Mouse (Mus musculus) heart, embryonic 16.5 days (tissue): ENCODE results near the gene Rab35. TPM values are rescaled to one million over a fixed set of nuclear protein-coding genes. Genes with fewer than 3 reads are reported as not detected.
A peak's percentile ranks its signal among the peaks of the same experiment; 100 is the strongest.

Source experiments
- ATAC-seq: fragments of 200-750 bp; cut with Nextera tagmentation; replicated peaks from 2 replicates; pipeline ENCODE4 v1.8.0; 2017; ENCODE audit warnings: moderate number of reproducible peaks; ENCODE audit not compliant: insufficient read depth, low FRiP score; ENCODE audit errors: extremely low read depth
- H3K27ac ChIP-seq: fragments of 300-500 bp; sonication (generic); 2 replicates; pipeline ENCODE4 v1.5.1; 2014; ENCODE audit warnings: mild to moderate bottlenecking, low read length, control low read depth, moderate library complexity
- H3K27me3 ChIP-seq: fragments of 300-500 bp; sonication (generic); 2 replicates; pipeline ENCODE4 v1.6.1; 2014; ENCODE audit warnings: low read length, mixed read lengths; ENCODE audit not compliant: control insufficient read depth, insufficient read depth
- H3K36me3 ChIP-seq: fragments of 300-500 bp; sonication (generic); 2 replicates; pipeline ENCODE4 v1.6.1; 2014; ENCODE audit not compliant: control insufficient read depth, insufficient read depth
- H3K4me1 ChIP-seq: fragments of 300-500 bp; sonication (generic); 2 replicates; pipeline ENCODE4 v1.6.1; 2014; ENCODE audit warnings: low read length, mixed read lengths; ENCODE audit not compliant: control insufficient read depth, insufficient read depth
- H3K4me2 ChIP-seq: fragments of 300-500 bp; sonication (generic); 2 replicates; pipeline ENCODE4 v1.6.1; 2014; ENCODE audit warnings: low read depth, mild to moderate bottlenecking, control low read depth, low read length
- H3K4me3 ChIP-seq: fragments of 300-500 bp; sonication (generic); 2 replicates; pipeline ENCODE4 v1.5.1; 2014; ENCODE audit warnings: mild to moderate bottlenecking, control low read depth, low read length
- H3K9ac ChIP-seq: fragments of 300-500 bp; sonication (generic); 2 replicates; pipeline ENCODE4 v1.6.1; 2014; ENCODE audit warnings: low read length, control low read depth
- H3K9me3 ChIP-seq: fragments of 300-500 bp; sonication (generic); replicated peaks from 2 replicates; pipeline ENCODE4 v1.6.1; 2016; ENCODE audit warnings: low read length; ENCODE audit not compliant: control insufficient read depth
- WGBS: fragments of 180-500 bp; shearing (Covaris S2); extraction: QIAGEN DNeasy Blood & Tissue Kit; methylation state at CpG from one replicate; pipeline ENCODE4 v1.1.7; 2014; 5-methylcytosine and 5-hydroxymethylcytosine counted together
- polyA plus RNA-seq: library from polyadenylated mRNA; unstranded; fragments of >200 nt; fragmentation: Nextera tagmentation; extraction: Ambion mirVana; gene quantifications from 2 replicates; pipeline ENCODE4 v1.2.1, GENCODE M21; 2015

Gene Rab35
- polyA plus RNA-seq, 1 experiment from 2014 or later, result 11.0 TPM

DNA sequence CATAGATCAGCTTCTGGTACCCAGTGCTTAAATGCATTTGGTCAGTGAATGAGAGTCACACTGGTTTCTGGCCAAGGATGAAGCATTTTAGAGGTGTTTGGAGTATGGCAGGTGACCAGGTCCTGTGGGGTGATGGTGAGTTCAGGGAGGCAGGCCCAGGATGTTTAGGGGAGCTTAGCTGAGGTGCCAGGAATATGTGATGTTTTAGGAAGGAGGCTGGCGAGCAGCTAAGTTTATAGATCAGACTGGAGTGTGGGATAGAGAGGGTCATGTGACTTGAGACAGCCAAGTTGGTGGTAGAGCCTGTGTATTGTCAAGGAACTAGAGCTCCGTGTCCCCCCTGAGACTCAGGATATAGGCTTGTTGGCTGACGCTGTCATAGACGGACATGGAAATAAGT is 1.4 kb downstream of the Rab35 start:
- H3K9ac ChIP-seq, result peak overlapping the region; percentile 93
- 0 out of 2 replicates have a peak overlapping the region, but pooled peaks have one; percentile 27 for H3K27ac ChIP-seq
- peak overlapping the region; percentile 73 for H3K4me2 ChIP-seq
- H3K9me3 ChIP-seq, result no peaks in the 10 kb centered on the region
- H3K27me3 ChIP-seq, result no peaks in the 10 kb centered on the region
- ATAC-seq, result no peak
- peak overlapping the region; percentile 94 for H3K4me3 ChIP-seq
- no peaks in the 10 kb centered on the region for H3K36me3 ChIP-seq
- 30% methylated on average over 4 of the region's 4 CpGs for WGBS
- H3K4me1 ChIP-seq, result peaks cover 26% of the 10 kb centered on the region

DNA sequence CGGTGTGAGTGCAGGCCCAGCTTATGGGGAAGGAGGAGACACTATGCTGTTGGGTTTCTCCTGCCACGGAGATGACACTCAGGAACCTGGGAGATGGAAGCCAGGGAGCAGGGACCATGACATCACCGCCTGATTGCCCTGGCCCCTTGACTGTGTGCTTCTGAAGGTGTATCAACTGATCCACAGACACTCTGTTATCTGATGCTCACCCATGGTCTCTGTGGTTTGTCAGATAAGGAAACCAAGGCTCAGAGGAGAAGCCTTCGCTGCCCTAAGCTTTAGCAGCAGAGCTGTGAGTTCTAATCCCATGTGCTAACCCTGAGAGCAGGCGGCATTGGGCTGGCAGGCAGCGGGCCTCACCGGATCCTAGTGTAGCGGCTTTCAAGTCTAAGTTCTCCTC is 2.3 kb downstream of the Rab35 start:
- WGBS, result 83% methylated on average over 8 of the region's 8 CpGs
- Histone ChIP-seq H3K9ac (no peak overlapping the region), H3K27ac (no peak overlapping the region), H3K9me3 (no peaks in the 10 kb centered on the region), H3K4me3 (no peak overlapping the region), H3K36me3 (peaks cover 7% of the 10 kb centered on the region), H3K27me3 (no peaks in the 10 kb centered on the region), H3K4me1 (peaks cover 26% of the 10 kb centered on the region), H3K4me2 (no peak overlapping the region)
- ATAC-seq, result no peak

DNA sequence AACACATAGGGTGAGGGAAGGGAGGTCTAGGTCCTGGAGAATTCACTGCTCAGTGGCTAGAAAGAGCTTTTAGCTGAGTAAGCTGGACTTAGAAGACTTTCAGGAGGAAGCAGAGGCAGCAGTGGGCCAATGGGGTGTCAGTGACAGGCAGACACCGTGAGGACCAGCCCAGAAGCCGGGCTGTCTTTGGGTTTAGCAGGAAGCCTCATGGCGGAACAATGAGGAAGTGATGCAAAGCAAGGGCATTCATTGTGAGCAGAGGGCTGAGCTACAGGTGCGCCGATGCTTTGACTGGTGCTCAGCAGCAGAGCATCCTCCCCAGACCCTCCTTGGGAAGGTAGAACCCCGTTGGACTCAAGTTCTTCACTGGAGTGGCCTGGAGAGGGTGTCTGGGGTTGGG is 3.8 kb downstream of the Rab35 start:
- H3K36me3 ChIP-seq, result peaks cover 10% of the 10 kb centered on the region
- H3K27ac ChIP-seq, result no peak overlapping the region
- H3K4me2 ChIP-seq, result no peak overlapping the region
- H3K4me3 ChIP-seq, result no peak overlapping the region
- no peak for ATAC-seq
- WGBS, result 57% methylated on average over 6 of the region's 6 CpGs
- H3K9me3 ChIP-seq, result no peaks in the 10 kb centered on the region
- H3K4me1 ChIP-seq, result peaks cover 26% of the 10 kb centered on the region
- H3K27me3 ChIP-seq, result no peaks in the 10 kb centered on the region
- no peak overlapping the region for H3K9ac ChIP-seq

DNA sequence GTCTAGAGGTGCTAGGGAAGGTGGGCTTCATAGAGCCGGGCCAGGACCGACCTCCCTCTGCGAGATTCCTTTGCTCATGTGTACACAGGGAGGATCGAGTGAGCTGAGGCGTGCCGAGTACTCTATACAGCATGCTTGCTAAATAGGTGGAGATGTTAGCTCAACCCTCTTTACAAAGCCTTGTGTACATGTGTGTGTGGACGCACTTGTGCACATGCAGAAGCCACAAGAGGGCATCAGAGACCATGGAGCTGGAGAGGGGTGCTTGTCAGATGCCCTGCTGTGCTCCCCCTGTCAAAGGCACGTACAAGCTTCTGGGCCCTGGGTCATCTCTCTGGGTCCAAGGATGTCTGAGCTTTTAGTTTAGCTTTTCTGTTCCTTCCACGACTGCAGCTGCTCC is 12.5 kb downstream of the Rab35 start:
- Histone ChIP-seq H3K9ac (no peak overlapping the region), H3K27ac (no peak overlapping the region), H3K4me2 (no peak overlapping the region), H3K27me3 (no peaks in the 10 kb centered on the region), H3K9me3 (no peaks in the 10 kb centered on the region), H3K36me3 (peaks cover 28% of the 10 kb centered on the region), H3K4me1 (no peaks in the 10 kb centered on the region), H3K4me3 (no peak overlapping the region)
- 83% methylated on average over 9 of the region's 9 CpGs for WGBS
- ATAC-seq, result no peak

DNA sequence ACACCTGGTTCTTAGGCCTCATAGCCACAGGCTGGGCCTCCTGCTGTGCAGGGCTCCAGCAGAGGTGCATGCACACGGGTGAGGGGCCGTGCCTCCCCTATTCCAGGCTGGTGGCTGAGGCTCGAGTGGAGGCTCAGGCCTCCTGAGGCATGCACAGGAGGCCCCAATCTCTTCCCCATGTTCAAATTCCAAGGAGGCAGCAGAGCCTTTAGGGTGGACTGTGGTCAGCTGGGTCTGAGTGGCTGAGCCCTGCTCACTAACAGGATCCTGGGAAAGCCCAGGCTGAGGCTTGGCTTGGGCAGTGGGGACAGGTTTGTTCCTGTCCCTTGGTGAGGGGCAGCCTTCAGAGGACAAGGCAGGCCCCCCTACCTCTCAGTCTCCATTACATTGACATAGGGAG is 17.2 kb downstream of the Rab35 start:
- Histone ChIP-seq H3K36me3 (peaks cover 22% of the 10 kb centered on the region), H3K27ac (no peak overlapping the region), H3K27me3 (no peaks in the 10 kb centered on the region), H3K4me1 (peaks cover 7% of the 10 kb centered on the region), H3K4me3 (no peak overlapping the region), H3K4me2 (no peak overlapping the region), H3K9ac (no peak overlapping the region), H3K9me3 (no peaks in the 10 kb centered on the region)
- no peak for ATAC-seq
- 61% methylated on average over 3 of the region's 3 CpGs for WGBS

DNA sequence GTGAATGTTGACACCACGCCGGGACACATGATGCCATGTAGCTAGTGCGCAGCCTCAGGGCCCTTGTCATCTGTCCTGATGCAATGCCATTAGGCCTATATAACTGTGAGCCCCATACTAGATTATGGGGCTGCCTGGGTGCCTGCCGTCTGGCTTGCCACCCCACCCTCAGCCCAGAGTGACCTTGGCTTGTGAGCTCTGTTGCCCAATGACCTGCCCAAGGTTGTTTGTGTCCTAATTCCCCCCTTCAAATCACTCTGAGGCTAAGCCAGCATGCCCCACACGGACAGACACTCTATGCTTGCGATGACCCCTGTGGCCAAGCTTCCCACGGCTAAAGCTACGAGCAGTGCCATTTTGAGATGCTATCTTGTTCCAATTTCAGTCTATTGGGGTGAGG is 18.0 kb downstream of the Rab35 start:
- Histone ChIP-seq H3K36me3 (peaks cover 21% of the 10 kb centered on the region), H3K9ac (no peak overlapping the region), H3K4me3 (no peak overlapping the region), H3K4me2 (no peak overlapping the region), H3K4me1 (peaks cover 7% of the 10 kb centered on the region), H3K27me3 (no peaks in the 10 kb centered on the region), H3K9me3 (no peaks in the 10 kb centered on the region), H3K27ac (no peak overlapping the region)
- no peak for ATAC-seq
- 85% methylated on average over 8 of the region's 8 CpGs for WGBS

DNA sequence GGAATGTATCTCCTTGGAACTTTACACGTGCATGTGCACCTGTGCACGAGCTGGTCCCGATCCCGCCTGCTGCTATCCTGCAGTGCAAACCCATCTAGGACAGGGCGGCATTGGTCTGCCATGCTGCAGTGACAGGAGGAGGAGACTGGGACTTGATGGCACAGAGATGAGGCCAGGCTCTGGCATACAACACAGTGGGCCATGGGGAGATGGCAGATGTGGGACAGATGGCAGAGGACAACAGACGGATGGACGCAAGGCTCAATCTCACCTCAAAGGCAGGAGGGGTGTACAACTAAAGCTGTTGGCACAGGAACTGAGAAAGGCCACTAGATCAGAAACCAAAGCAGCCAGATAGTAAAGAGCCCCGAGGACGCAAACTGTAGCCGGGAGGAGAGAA is 19.2 kb downstream of the Rab35 start:
- 87% methylated on average over 10 of the region's 10 CpGs for WGBS

DNA sequence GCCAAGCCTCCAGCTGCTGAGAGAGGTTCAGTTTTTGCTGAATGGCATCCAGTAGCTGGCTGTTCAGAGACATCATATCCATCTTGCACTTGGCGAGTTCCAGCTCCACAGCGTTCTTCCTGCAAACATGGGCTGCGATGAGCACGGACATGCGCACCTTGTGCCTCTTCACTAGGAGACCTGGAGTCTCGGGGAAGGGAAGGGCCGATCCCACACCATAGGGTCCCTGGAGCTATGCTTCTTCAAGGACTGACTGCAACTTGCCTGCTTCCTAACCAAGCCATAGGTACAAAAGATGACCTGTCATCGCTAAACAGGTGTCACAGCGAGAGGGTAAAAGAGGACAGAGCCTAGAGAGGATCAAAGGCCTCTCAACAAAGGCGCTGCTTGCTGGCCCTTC is 20.1 kb downstream of the Rab35 start:
- Histone ChIP-seq H3K27ac (no peak overlapping the region), H3K9ac (peak overlapping the region; percentile 76; the same call in 1 of the 2 replicates), H3K4me2 (peak overlapping the region; percentile 73; the same call in 1 of the 2 replicates), H3K27me3 (no peaks in the 10 kb centered on the region), H3K36me3 (peaks cover 3% of the 10 kb centered on the region; the same call in 1 of the 2 replicates), H3K9me3 (no peaks in the 10 kb centered on the region), H3K4me1 (peaks cover 7% of the 10 kb centered on the region), H3K4me3 (no peak overlapping the region)
- 81% methylated on average over 10 of the region's 10 CpGs for WGBS
- ATAC-seq, result no peak

More for the DNA sequence above, 19.2 kb downstream of the Rab35 start:
- Histone ChIP-seq H3K36me3 (peaks cover 12% of the 10 kb centered on the region), H3K27me3 (no peaks in the 10 kb centered on the region), H3K27ac (no peak overlapping the region), H3K4me1 (peaks cover 7% of the 10 kb centered on the region), H3K9ac (no peak overlapping the region), H3K4me2 (no peak overlapping the region), H3K4me3 (no peak overlapping the region), H3K9me3 (no peaks in the 10 kb centered on the region)
- ATAC-seq, result no peak

DNA sequence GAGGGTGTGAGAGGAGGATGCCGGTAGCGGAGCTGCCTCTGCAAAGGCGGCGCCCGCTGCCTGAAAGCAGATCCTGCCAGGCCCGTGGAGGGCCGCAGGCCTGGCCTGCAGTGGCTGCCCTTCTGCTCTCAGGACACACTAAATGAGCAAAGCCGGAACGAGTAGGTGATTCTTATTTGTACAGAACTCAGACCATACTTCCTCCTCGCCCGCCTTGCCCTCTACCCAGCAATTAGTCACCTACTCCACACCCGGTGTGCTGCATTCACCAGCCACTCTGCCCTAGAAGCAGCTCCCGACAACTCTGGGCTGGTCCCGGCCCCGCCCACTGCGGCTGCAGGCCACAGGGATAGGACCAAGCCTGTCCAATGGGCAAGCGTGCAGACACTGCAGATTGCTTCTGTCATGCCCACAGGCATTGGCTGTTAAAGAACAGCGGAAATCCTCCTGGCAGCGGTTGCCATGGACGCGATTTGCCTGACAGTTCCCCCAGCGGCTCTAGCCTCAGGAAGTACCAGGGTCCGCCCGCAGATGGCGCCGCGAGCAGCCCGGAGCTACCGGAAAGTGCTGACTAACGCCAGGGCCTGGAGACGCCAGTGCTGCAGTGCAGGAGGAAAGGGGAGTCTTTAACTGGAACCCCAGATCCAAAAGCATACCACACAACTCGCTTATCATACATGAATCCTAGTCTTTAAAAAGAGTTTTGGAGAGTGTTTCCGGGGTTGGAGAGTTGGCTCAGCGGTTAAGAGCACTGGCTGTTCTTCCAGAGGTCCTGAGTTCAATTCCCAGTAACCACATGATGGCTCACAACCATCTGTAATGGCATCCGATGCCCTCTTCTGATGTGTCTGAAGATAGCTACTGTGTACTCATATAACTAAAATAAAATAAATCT is 21.2 kb downstream of the Rab35 start:
- H3K4me3 ChIP-seq, result peak overlapping the region; percentile 60
- peak overlapping the region; percentile 73 for H3K27ac ChIP-seq
- peaks cover 7% of the 10 kb centered on the region for H3K4me1 ChIP-seq
- H3K9ac ChIP-seq, result peak overlapping the region; percentile 76
- H3K27me3 ChIP-seq, result no peaks in the 10 kb centered on the region
- 2% methylated on average over 35 of the region's 35 CpGs for WGBS
- no peaks in the 10 kb centered on the region for H3K9me3 ChIP-seq
- H3K4me2 ChIP-seq, result peak overlapping the region; percentile 73
- no peaks in the 10 kb centered on the region for H3K36me3 ChIP-seq
- ATAC-seq, result peak; percentile 100
